Mouse (Mus musculus): Measurements from ENCODE around the gene Syne1.
"Not testable (repeated sequence)": the region's sequence is repeated elsewhere in the genome, so short reads cannot be mapped to it uniquely, and the experiment has no call there.

Syne1 gene

DNA sequence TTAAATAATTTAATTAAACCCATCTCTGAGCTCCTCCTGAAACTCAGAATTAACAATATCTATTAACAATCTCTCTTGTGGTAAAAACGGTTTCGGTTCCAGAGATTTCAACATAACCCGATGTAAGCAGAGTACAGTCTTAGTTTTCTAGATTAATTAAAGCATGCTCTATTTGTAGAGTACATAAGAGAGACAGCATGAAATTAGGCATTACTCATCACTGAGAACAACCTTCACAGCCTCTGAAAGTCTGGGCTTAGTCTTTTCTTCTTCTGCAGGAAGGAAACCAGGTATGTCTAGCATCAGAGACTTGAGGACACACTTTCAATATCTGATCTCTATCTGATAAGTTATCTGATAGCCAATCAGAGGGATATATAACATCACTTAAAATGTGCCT, 29.0 kb downstream of the Syne1 start:
- DNase-seq (ENCODE audit: extremely low spot score, low read depth, low spot score) = no peak

DNA sequence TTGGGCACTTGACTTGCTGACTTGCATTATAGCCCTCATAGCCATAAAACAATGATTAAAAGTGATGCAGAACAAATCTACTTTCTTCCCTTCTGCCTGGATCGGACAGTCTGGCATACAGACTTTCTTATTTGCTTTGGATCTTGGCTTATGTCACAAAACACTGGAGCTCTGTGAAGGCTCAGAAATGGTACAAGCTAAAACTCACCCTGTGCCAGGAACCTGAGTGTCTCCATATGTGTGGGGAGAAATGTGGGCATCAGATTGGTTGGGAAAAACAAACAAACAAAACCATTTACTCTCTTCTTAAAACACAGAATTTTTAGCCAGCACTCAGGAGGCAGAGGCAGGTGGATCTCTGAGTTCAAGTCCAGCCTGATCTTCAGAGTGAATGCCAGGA, 30.6 kb downstream of the Syne1 start:
- DNase-seq (ENCODE audit: extremely low spot score, low read depth, low spot score) = no peak

DNA sequence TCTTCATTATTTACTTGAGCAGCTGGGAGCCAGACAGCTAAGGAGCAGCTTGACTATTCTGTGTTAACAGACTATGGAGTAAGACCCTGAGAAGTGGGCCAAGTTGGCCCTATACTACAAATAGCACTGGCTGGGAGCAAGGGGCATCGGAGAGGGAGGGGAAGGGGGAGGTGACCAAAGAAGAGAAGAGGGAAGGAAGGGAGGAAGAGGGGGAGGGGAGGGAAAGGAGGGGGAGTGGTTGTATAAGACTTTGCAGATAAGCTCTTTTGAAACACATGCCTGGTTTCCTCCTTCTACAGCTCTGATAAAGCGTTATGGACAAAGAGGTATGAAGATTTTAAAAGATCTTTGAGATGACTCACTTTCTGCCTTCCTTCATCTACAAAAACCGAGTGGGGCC, 36.0 kb downstream of the Syne1 start:
- no peak for DNase-seq (ENCODE audit: extremely low spot score, low read depth, low spot score)

DNA sequence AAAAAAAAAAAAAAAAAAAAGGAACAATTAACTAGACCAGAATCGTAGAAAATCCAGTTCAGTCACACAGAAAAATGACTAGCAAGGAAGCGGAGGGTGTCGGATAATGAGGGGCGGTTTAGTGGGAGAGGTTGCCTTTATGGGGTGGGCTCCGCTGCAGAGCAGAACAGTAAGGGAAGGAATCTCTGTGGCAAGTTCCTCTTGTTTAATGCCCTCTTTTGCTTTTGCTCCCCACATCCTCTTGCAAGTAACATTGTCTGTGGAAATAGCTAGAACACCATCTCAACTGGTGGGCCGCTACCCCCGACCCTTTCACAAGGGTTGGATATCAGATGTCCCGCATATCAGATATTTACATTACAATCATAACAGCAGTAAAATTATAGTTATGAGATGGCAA, 37.1 kb downstream of the Syne1 start:
- DNase-seq (ENCODE audit: extremely low spot score, low read depth, low spot score) = no peak

DNA sequence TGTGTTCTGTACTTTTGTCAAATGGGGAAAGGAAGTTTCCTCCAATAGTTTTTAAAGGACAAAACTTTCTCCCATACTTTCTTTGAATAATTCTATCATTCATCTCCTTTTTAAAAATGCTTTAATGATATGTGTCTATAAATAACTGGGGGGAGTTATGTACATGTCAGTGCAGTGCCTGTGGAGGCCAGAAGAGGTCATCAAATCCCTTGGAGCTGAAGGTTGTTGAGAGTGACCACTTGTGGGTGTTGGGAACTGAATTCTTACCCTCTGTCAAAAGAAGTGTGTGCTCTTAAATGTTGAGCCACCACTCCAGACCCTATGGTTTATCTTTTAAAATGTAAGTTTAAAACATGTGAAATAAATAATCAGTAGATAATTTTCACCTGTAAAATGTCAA, 39.0 kb downstream of the Syne1 start:
- no peak for DNase-seq (ENCODE audit: extremely low spot score, low read depth, low spot score)

DNA sequence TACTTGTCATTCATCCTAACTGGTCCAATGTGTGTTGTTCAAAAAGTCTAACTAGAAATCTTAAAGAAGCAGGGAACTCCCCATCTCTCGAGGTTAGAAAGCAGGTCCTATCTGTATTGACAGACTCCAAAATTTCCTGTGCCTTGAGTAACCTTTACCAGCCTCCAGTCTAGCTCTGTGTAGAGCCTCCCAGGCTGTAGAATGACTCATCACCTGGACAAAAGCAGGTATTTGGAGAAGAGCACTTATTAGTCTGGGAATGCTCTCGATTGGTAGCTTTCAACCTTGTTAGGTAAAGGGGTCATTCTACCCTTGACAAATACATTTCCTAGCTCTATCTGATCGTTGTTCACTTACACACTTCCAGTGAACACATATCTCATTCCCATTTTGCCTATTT, 39.9 kb downstream of the Syne1 start:
- no peak for DNase-seq (ENCODE audit: extremely low spot score, low read depth, low spot score)

DNA sequence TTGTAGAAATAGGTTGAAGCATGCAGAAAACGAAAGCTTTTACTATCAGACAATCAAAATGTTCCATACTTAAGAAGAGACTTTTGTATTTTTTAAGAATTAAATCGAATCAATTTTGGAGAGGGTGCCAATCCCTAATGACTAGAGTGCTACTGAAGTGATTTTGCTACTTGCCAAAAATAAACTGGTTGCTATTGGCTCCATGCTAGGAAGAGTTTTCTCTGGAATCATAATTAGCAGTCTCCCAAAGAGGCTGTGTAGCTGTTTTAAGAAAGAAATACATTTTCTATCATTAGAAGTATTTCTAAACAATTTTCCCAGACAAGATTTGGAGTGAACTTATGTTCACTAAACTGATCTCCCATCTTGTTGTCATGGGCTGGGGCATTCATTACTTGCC, 43.8 kb downstream of the Syne1 start:
- DNase-seq (ENCODE audit: extremely low spot score, low read depth, low spot score) = no peak

DNA sequence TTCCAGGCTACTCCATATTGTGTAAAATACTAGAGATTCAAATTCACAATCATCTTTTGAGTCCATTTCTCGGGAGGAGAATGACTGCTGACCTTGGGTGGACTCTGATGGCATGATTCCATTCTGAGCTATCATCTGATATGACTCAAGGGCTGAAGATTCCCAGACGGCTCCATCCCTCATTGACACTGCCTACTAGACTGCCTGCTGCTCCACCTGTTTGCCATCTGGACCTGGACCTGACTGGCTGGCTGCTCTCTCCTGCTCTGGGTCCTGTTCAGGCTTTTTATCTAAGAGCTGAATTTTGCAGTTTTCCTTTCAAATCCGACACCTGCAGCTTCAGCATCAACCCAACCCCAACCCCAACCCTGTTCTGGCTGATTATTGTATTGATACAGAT, 46.5 kb downstream of the Syne1 start:
- DNase-seq (ENCODE audit: extremely low spot score, low read depth, low spot score) = no peak

DNA sequence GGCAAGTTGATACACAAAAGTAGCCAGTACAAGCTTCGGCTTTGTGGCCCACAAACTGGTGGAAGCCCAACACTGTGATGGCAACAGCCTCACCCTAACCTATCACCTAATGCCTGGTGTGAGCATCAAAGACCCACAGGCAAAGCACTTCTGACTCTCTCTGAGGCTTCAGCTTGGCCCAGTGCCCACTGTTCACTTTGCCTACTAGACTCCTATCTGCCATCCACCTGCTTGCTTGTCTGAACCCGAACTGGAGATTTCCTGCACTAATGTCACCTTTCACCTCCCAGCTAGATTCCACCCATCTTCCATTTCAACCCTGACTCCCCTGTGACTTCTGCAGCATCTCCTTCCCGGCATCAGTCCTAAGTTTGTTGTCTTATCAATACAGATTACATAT, 47.4 kb downstream of the Syne1 start:
- no peak for DNase-seq (ENCODE audit: extremely low spot score, low read depth, low spot score)

DNA sequence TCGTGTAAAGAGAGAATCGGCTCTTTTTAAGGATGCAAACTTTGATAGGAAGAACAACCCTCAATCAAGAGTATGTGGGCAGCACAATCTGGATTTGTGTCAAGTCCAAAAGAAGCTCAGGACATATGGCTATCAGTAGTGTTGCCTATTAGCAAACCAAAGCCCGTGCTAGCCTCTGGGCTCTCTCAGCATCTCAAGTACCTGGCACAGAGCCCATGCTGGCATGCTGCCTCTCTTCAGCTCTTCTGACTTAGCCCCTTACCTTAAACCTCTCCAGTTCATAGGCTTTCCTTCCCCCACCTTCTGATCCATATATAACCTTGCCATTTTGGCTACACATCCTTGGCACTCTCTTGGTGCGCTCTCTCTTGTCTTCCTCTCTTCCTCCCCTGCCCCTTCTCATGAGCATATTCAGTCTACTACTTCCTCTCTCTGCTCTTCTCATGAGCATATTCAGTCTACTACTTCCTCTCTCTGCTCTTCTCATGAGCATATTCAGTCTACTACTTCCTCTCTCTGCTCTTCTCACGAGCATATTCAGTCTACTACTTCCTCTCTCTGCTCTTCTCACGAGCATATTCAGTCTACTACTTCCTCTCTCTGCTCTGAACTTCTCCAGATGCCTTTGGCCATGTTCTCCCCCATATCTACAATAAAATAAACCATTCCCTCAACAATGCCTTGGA, 51.5 kb downstream of the Syne1 start:
- DNase-seq (ENCODE audit: extremely low spot score, low read depth, low spot score) = not testable (repeated sequence)

DNA sequence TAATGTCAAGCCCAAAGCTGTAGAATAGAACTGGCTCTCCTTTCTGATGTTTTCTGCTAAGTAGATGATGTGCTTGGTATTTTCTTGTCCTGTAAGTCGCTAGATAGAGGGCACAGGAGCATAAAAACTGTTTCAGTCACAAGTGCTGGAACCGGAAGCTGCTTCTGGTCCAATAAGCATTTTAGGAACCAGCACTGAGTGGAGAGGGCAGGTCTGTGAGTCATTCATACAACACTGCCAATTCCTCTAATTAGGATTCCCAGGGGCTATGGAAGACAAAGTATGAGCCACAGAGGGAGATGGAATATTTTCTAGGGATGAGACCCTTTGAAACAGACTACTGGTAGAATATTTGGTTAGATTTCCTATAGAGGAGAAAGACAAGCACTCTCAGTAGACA, 53.4 kb downstream of the Syne1 start:
- no peak for DNase-seq (ENCODE audit: extremely low spot score, low read depth, low spot score)

DNA sequence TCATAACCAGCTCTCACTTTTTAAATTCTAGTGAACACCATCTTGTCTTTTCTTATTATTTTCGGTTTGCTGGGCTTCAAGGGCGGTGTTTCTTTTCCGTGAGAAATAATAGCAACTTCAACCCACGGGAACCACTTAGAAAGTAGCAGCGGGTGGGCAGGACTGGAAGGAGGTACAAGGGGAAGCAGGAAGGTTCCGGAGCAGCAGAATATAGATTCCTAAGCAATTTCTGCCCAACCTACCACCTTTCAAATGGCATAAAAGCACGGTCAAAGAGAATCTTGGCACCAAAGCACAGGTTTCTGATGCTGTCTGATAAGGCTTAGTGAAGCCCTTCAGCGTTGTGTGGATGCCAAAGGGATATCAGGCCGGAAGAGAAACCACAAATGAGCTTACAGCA, 60.2 kb downstream of the Syne1 start:
- no peak for DNase-seq (ENCODE audit: extremely low spot score, low read depth, low spot score)

DNA sequence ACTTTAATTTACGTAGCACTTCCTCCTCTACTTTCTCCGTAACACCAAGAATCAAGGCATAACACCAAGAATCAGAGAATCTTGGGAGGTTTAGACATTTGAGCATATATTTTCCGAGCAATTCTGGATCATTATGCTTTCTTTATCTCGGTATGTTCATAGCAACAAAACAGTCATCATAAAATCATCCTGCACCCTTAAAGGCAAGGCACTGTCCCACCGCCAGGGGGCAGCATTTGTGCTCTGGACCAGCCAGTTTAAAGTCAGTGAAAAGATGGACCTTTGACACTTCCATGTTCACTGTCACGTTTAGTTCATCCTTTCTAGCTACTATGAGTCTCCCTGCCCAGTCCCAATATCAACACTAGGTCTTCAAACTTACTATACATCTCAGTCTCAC, 61.3 kb downstream of the Syne1 start:
- DNase-seq (ENCODE audit: extremely low spot score, low read depth, low spot score) = no peak

DNA sequence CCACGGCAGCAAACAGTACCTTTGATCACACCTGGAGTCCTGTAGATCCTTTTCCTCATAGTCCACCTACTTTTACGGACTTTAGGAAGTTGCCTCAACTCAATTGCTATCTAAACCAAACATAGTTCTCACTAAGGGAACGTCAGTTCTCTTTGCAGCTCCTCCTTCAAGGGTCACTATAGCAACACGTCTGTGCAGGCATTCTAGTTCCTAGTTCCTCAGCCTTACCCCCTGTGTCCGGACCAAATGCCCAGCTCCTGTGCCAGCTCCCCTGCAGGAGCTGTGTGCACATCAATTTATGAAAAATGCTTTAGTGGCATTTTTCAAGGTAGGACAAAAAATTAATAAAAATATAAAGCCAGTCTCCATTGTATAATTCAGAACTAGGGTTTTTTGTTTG, 63.2 kb downstream of the Syne1 start:
- no peak for DNase-seq (ENCODE audit: extremely low spot score, low read depth, low spot score)

DNA sequence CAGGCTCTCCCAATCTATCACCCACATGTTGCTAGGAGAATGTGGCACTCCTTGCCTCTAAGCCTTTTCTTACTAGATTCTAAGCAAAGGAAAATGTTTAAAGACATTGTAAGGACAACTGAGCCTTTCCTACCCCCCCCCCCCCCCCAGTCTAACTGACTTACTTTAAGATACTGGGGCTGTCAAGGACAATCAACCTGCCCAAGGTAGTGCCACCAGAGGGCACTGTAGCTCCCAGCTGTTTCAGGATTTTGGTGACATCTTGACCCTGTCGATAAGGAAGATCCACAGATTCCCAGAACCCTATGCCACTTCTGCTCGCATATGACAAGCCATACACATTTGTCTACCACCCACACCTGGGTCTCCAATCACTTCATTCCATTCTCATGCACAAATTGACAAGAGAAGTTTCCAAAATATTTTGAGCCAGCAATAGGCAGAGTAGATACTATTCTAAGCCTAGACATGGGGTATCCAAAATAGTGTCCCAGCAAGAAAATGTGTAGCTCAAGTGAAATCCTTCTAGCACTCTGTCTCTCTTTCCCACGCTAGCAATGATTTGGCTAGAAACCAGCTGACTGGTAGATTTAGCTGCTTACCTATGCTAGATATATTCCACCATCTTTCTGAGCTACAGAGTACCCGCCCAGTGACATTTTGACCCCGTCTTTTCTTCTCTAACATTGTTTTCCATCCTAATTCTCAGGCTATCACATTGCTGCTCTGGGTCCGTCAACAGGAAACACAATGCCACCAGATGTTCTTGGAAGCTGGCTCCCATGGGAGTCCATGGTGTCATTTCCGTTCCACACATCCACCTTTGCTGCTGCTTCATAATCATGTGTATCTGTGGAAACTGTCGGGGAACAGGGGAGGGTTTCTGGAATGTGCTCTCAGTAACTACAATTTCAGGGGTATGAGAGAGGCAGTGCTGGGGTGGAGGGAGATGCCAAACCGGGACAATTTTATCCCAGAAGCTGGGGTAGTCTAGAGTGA, 70.4 kb downstream of the Syne1 start:
- no peak for DNase-seq (ENCODE audit: extremely low spot score, low read depth, low spot score)

DNA sequence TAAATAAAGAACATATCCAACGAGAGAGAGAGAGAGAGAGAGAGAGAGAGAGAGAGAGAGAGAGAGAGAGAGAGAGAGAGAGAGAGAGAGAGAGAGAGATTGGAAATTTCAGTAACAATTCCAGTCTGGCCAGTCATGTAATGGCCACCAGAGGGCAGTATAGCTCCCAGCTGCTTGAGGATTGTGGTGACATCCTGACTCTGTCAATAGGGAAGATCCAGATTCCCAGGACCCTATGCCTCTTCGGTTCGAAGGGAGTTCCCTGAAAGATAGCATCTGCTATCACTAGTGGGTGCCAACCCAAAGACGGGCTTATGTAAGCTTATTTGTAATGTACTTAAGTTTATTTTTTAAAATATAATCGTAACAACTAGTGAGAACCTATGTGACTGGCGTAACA, 71.2 kb downstream of the Syne1 start:
- DNase-seq (ENCODE audit: extremely low spot score, low read depth, low spot score) = peak; percentile 2

DNA sequence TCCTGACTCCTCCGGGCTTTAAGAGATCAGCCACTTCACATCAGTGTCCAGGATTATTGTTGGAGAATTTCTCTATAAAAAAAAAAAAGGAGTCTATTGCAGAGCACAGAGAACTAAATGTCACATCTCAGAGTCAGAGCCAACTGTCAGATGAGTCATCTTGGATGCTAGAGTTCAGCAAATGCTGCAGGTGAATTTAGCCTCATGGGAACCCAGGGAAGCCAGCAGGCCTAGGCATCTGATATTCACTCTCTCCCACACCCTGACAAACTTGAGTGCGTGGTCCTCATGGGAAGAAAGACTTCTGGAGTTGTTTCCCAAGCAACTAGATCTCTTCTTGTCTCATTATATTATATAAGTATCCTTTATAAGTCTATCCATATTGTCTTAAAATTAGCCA, 82.6 kb downstream of the Syne1 start:
- no peak for DNase-seq (ENCODE audit: extremely low spot score, low read depth, low spot score)

DNA sequence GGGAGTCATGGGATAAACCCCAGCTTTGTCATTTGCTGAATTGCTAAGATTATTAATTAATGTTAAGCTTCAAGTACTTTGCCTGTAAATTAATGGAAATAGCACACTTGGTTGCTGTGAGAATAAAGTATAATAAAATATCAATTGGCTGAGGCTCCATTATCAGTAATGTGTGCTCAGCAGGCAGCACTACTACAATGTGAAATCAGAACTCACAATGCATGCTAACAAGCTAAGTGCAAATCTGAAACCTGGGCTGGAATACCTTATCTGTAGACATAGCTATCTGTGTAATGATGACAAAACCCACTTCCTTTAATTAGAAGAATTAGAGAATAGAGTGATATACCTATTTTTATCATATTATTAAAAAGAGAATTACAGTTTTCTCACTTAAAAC, 97.5 kb downstream of the Syne1 start:
- DNase-seq (ENCODE audit: extremely low spot score, low read depth, low spot score) = no peak

DNA sequence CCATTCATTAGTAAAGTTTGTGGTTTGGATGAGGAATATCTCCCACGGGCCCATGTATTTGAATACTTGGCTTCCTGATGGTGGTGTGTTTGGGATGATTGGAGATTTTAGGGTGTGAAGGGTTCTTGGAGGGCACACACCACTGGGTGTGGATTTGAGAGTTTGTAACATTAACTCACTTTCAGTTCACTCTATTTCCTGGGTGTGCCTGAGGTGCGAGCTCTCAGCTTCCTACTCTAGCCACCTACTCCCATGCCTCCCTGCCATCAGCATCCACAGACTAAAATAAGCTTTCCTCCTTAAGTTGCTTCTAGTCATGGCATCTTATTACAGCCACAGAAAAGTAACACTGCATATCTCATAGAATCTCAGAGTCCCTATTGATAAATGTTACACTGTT, 101.3 kb downstream of the Syne1 start:
- DNase-seq (ENCODE audit: extremely low spot score, low read depth, low spot score) = no peak

DNA sequence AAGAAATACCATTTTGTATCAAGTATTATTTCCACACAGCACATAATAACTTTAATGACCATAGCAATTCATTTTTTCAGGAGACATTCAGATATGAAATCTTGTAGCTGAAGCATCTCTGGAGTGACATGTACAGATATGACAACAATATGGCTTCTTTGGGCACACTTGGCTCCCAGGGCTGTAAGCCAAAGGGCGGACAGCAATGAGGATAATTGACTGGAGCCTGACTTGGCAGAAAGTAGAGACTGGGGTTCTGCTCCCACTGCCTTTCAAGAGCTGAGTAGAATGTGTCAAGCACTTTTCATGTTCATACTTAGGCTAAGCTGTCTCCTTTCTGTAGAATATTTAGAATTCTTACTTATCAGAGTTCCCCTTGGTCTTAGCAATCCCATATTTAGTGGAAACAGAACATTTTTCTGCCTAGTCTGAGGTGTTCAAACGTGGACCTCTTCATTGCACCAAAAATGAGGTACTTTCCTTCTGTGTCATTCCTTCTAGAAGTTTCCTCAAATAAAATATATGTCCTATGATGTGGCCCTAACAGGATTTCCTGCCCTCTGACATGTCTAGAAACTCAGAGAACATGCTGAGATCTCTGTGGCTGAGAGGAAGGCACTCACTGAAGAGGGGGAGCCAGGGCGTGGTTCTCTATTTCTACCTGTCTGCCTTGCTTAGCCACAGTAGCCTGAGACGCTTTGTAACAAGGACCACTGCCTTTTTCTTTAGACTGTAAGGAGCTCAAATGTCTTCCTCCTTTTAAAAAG, 103.1 kb downstream of the Syne1 start:
- no peak for DNase-seq (ENCODE audit: extremely low spot score, low read depth, low spot score)

DNA sequence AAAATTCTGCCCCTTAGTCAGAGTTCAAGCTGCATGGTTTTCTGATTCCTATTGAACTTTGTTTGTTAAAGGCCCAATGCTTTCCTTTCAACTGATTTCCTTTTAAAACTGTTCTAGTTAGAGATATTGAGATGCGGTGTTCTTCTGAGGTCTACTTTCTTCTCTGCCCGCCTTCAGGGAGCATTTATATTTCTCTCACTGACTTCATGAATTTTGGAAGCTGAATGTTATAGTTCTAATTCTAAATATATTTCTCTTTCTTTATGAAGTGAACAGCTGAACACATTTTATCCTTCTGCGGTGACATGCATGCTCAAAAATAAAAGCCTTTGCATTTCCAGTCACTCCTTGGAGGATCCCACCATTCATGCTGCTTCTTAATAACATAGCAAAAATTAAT, 106.0 kb downstream of the Syne1 start:
- no peak for DNase-seq (ENCODE audit: extremely low spot score, low read depth, low spot score)

DNA sequence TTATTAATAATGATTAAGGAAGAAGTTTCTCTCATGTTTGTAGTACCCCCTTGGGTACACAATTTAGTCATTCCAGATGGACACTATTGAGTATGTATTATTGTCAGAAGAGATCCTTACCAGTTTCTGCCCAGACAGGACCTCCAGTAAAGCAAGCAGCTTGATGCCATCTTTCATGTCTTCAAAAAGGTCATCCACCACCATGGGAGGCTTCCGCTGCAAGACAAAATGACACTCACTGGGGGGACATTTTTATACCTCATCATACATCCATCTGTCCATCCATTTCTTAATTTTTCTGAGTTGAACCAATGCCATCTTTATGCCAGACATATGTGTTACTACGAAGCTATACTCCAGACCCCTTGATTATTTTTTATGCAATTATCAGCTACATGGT, 108.3 kb downstream of the Syne1 start:
- DNase-seq (ENCODE audit: extremely low spot score, low read depth, low spot score) = no peak
